Mouse (Mus musculus): ENCODE data around the gene Acta2.
"Not testable (repeated sequence)": the region's sequence is repeated elsewhere in the genome, so short reads cannot be mapped to it uniquely, and the experiment has no call there.

The Acta2 gene

GRCm38 (mm10) chr19:34217761-34218160, 37.6 kb downstream of the Acta2 start:
- DNase-seq = no peak

DNA sequence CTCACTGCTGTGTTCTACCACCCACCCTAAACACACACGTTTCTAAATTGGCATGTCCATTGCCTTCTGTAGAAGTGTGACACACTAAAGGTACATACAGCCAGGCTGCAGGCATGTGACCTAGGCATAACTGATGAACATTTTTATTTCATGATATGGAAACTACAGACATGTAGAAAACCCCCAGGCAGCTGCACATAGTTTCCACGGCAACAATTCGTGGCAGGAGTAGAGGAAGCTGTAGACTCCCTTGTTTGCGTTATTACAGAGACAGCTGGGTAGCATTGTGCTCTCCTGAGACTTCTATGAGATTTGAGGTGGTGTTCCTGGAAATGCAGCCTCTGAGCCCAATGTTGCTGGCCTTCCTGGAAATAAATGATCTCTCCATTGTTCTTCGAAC, 38.4 kb downstream of the Acta2 start:
- DNase-seq = no peak

DNA sequence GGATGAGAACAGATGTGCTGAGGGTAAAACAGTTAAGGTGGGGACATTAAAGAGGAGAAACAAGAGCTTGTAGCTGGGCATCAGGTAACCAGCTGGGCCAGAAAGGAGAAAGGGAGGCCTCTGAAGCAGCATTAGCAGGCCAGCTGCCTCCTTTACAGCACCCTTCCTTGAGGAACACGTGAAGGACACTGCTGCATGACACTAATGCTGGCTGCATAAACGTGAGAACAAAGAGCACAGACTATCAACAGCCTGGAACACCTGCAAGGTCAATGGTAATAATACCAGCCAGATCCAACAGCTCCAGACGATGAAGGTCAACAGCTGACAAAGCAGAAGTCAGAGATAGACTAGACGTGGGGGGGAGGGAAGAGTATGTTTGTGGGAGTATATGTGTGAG, 41.3 kb downstream of the Acta2 start:
- no peak for DNase-seq

- no peak for DNase-seq
Measured at GRCm38 (mm10) chr19:34213251-34213645, 42.1 kb downstream of the Acta2 start.

- no peak for DNase-seq
Measured at GRCm38 (mm10) chr19:34212489-34213250, 42.7 kb downstream of the Acta2 start.

DNA sequence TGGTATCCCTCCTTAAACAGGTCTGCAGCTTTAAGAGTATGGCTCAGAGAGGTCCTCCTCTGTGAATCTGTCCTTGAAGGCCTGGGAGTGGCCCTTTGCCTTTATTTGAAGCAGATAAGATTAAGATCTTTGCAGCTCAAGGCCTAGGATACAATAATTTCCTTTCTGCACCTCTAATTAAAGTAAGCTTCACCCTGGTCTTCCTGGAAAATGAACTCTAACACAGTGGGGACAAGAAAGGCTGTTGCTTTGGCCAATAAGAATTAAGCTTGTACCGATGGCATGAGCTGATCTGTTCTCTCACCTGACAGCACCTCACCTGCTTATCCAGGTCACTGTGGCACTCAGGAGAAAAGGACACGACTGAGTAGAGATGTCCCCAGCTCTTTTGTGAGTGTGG, 44.5 kb downstream of the Acta2 start:
- DNase-seq = no peak

DNA sequence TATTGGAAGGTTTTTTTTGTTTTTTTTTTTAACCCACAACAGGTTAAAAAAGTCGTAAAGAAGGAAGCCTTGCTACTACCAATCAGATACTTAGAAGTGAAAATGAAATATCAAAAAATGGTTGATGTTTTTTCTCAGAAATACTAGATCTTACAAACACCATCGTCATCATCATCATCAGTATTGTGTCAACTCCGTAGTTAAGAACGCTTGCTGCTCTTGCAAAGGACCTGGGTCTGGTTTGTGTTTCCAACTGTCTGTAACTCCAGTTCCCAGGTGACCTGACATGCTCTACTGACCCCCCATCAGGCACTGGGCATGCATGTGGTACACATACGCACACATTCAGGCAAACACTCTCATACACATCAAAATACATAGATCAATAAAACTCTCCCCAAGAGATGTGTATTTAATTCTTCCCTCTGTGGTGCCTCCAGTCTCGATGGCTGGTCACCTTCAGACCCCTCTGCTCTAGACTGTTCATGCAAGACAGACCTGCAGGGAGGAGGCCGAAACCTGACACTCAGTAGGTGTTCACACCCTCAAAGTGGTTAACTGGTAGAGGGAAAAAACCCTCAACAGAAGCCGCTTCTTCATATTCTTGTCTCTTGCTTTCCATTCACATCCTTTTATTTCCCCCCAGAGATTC, 45.3 kb downstream of the Acta2 start:
- DNase-seq = no peak

GRCm38 (mm10) chr19:34209031-34209430, 46.4 kb downstream of the Acta2 start:
- DNase-seq = no peak

GRCm38 (mm10) chr19:34206760-34207440, 48.5 kb downstream of the Acta2 start:
- DNase-seq = no peak

DNA sequence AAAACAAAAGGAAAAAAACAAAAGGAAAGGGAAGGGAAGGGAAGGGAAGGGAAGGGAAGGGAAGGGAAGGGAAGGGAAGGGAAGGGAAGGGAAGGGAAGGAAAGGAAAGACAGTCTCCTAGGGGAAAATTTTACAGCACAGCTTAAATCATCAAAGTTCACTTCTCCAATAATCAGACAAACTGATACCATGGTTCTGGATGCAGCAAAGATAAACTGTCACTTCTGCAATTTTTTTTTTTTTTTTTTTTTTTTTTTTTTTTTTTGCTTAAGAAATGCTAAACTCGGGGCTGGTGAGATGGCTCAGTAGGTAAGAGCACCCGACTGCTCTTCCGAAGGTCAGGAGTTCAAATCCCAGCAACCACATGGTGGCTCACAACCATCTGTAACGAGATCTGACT, 49.3 kb downstream of the Acta2 start:
- DNase-seq = not testable (repeated sequence)

- no peak for DNase-seq
Measured at GRCm38 (mm10) chr19:34202668-34203067, 52.7 kb downstream of the Acta2 start.

- DNase-seq = no peak
Measured at GRCm38 (mm10) chr19:34199488-34199887, 55.9 kb downstream of the Acta2 start.

- no peak for DNase-seq
Measured at GRCm38 (mm10) chr19:34198901-34199300, 56.5 kb downstream of the Acta2 start.

DNA sequence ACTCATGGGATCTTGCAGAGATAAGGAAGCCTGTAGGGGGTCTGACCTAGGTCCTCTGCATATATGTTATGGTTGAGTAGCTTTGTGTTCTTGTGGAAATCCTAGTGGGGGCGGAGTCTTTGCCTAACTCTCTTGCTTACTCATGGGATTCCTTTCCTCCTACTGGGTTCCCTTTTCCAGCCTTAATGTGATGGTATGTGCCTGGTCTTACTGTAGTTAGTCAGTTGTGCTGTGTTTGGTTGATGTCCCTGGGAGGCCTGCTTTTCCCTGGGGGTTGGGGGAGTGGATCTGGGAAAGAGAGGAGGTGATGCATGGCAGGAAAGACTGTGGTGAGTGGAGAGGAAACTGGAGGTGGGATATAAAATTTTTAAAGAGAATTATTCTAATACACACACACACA, 57.3 kb downstream of the Acta2 start:
- no peak for DNase-seq

DNA sequence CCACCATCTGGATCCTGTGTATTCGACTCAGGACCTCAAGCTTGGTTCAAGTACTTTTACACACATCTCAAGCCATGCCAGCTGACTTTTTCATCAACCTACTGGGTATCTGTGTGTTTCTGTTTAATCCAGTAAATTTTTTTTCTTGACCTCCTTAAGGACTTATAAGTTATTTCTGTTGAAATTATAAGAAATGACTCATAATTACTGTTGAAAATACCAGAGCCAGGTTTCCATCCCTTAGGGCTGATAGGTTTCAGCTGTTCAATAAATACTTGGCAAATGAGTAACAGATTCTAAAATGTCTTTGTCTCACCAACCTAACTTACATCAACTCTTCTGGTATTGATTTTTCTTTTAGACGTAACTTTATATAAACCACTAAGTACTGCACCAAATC, 60.4 kb downstream of the Acta2 start:
- no peak for DNase-seq

GRCm38 (mm10) chr19:34194132-34194745, 61.2 kb downstream of the Acta2 start:
- DNase-seq = no peak

GRCm38 (mm10) chr19:34193683-34194082, 61.7 kb downstream of the Acta2 start:
- DNase-seq = no peak

- peak; percentile 24 to 54 for DNase-seq
Measured at GRCm38 (mm10) chr19:34193149-34193548, 62.2 kb downstream of the Acta2 start.

DNA sequence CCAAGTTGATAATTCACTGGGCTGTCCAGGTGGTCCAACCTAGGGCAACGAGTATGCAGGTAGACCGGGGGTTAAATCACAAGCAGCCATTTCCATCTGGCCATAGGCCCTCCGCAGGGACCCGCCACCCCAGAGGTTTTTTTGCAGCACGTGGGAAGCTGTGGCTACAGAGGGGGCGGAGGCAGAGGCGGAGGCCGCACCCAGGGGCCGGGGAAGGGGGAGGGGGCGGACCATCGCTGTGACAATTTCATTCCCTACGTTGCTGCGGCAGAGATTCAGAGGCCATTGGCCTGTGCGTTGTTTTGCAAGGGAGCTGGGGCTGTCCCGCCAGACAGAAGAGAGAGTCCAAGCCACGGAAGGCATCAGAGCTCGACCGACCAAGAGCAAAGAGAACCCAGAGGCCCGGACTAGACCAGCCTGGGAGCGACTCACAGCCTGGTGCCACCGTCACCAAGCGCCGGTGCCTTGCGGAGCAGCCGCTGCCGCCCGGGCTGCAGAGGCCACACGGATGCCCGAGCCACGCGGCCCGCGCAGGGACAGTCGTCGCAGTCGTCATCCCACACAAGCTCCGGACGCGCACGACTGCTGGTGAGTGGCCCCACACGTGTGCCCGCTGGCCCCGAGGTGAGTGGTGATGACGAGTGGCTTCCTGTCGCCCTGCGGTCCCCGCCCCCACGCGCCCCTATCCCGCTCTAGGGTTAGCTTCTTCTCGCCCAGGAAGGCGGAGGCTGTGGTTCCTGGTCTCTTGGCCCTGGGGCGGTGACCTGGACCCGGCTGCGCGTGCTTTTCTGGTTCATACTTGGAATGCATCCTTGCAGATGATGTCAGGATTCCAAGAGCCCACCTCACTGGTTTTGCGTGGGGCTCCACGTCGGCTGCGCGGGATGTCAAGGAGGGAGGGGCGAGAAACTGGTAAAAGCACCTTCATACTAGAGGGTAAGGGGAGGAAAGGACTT, 63.1 kb downstream of the Acta2 start, which contains the start of gene Stambpl1:
TSS of gene Stambpl1 (plus strand) at position 222 of the 956 bp plus-strand sequence.
- DNase-seq = peak; percentile 59 to 79

GRCm38 (mm10) chr19:34191645-34192007, 63.8 kb downstream of the Acta2 start:
- DNase-seq = no peak

Measured in kidney, postnatal 36 days (tissue).